Mouse (Mus musculus) E14TG2a.4 (cell line): Measurements from ENCODE around the gene Gm11559.

Experiments
- CTCF ChIP-seq: conservative IDR thresholded peaks from 2 replicates; pipeline ENCODE4 v1.5.1; 2014; ENCODE audit warnings: low read length
- NANOG ChIP-seq: IDR thresholded peaks from 2 replicates; pipeline ENCODE4 v1.6.1; 2014; ENCODE audit warnings: borderline replicate concordance, low read length, mixed read lengths
- POU5F1 ChIP-seq: IDR thresholded peaks from 2 replicates; pipeline ENCODE4 v1.6.1; 2014; ENCODE audit warnings: low read length, borderline replicate concordance

GRCm38 (mm10) chr11:99857617-99858016, 6.7 kb upstream of the Gm11559 start, which contains the start of gene Gm11568:
- no peak for TF ChIP-seq POU5F1
- no peak for TF ChIP-seq CTCF
- TF ChIP-seq NANOG: no peak
